Mouse (Mus musculus) ovary, postnatal 10 days (tissue): ENCODE measurements around the gene Keg1.
"Not testable (repeated sequence)": the region's sequence is repeated elsewhere in the genome, so short reads cannot be mapped to it uniquely, and the experiment has no call there.

ENCODE experiments used
- DNase-seq: peaks from one replicate; pipeline ENCODE4 v3.0.0; 2022; ENCODE audit warnings: low spot score

Gene Keg1

GRCm38 (mm10) chr19:12695590-12695989 is at the start of gene Keg1:
TSS of gene Keg1 (plus strand) at chr19:12695786.
- DNase-seq: no peak

GRCm38 (mm10) chr19:12649511-12649910 is 46.1 kb upstream of the Keg1 start:
- DNase-seq: no peak

GRCm38 (mm10) chr19:12666156-12666555 is 29.4 kb upstream of the Keg1 start:
- DNase-seq: no peak

GRCm38 (mm10) chr19:12668601-12669000 is 27.0 kb upstream of the Keg1 start:
- not testable (repeated sequence) for DNase-seq

GRCm38 (mm10) chr19:12670139-12670538 is 25.4 kb upstream of the Keg1 start, which contains the start of gene Olfr1442:
TSS of gene Olfr1442 (plus strand) at chr19:12670439.
- DNase-seq: no peak

- DNase-seq: no peak
These were observed 24.5 kb upstream of the Keg1 start for GRCm38 (mm10) chr19:12671051-12671450.

GRCm38 (mm10) chr19:12677812-12678211 is 17.8 kb upstream of the Keg1 start, which contains the start of gene Olfr1443:
TSS of gene Olfr1443 (plus strand) at chr19:12678112.
- no peak for DNase-seq

GRCm38 (mm10) chr19:12684638-12685037 is 10.9 kb upstream of the Keg1 start:
- DNase-seq: no peak

- no peak for DNase-seq
These were observed 10.4 kb upstream of the Keg1 start for GRCm38 (mm10) chr19:12685231-12685630.

GRCm38 (mm10) chr19:12696221-12696620 is 635 bp downstream of the Keg1 start:
- no peak for DNase-seq

GRCm38 (mm10) chr19:12708458-12708857 is 12.9 kb downstream of the Keg1 start:
- DNase-seq: no peak

- no peak for DNase-seq
These were observed 13.4 kb downstream of the Keg1 start for GRCm38 (mm10) chr19:12708986-12709385.

- no peak for DNase-seq
These were observed 23.6 kb downstream of the Keg1 start for GRCm38 (mm10) chr19:12719189-12719588.

GRCm38 (mm10) chr19:12720463-12720862 is 24.9 kb downstream of the Keg1 start:
- no peak for DNase-seq

- not testable (repeated sequence) for DNase-seq
These were observed 25.3 kb downstream of the Keg1 start for GRCm38 (mm10) chr19:12720919-12721318.

GRCm38 (mm10) chr19:12721596-12721995 is 26.0 kb downstream of the Keg1 start:
- not testable (repeated sequence) for DNase-seq

- DNase-seq: no peak
These were observed 26.7 kb downstream of the Keg1 start for GRCm38 (mm10) chr19:12722308-12722707.

- DNase-seq: no peak
These were observed 30.3 kb downstream of the Keg1 start for GRCm38 (mm10) chr19:12725851-12726250.

GRCm38 (mm10) chr19:12731036-12731435 is 35.5 kb downstream of the Keg1 start:
- no peak for DNase-seq

- DNase-seq: no peak
These were observed 36.4 kb downstream of the Keg1 start for GRCm38 (mm10) chr19:12731950-12732349.

- DNase-seq: no peak
These were observed 60.7 kb downstream of the Keg1 start for GRCm38 (mm10) chr19:12756286-12756685.

- DNase-seq: no peak
These were observed 63.4 kb downstream of the Keg1 start for GRCm38 (mm10) chr19:12758936-12759478.

- DNase-seq: no peak
These were observed 64.1 kb downstream of the Keg1 start for GRCm38 (mm10) chr19:12759656-12760055.
